Mouse (Mus musculus) midbrain, embryonic 14.5 days (tissue): ENCODE results near the gene Tbc1d15. TPM values are rescaled to one million over a fixed set of nuclear protein-coding genes. Genes with fewer than 3 reads are reported as not detected.

Experiments used
- ATAC-seq: fragments of 200-750 bp; cut with Nextera tagmentation; 2 replicates; pipeline ENCODE4 v1.8.0; 2017; ENCODE audit warnings: moderate number of reproducible peaks, moderate library complexity; ENCODE audit not compliant: low FRiP score, low TSS enrichment
- DNase-seq: peaks from one replicate; pipeline ENCODE4 v3.0.0-alpha.2; 2015
- H3K27ac ChIP-seq: fragments of 300-500 bp; sonication (generic); replicated peaks from 2 replicates; pipeline ENCODE4 v1.5.1; 2014; ENCODE audit warnings: mild to moderate bottlenecking, low read depth, low read length, moderate library complexity
- H3K27me3 ChIP-seq: fragments of 300-500 bp; sonication (generic); 2 replicates; pipeline ENCODE4 v1.6.1; 2014; ENCODE audit warnings: low read length, control low read depth, mixed read lengths; ENCODE audit not compliant: control insufficient read depth, insufficient read depth
- H3K36me3 ChIP-seq: fragments of 300-500 bp; sonication (generic); 2 replicates; pipeline ENCODE4 v1.6.1; 2014; ENCODE audit warnings: low read length, control low read depth; ENCODE audit not compliant: control insufficient read depth, insufficient read depth
- H3K4me1 ChIP-seq: fragments of 300-500 bp; sonication (generic); 2 replicates; pipeline ENCODE4 v1.6.1; 2014; ENCODE audit warnings: mild to moderate bottlenecking, antibody characterized with exemption, low read length, control low read depth; ENCODE audit not compliant: control insufficient read depth, insufficient read depth
- H3K4me2 ChIP-seq: fragments of 300-500 bp; sonication (generic); 2 replicates; pipeline ENCODE4 v1.6.1; 2014; ENCODE audit warnings: mild to moderate bottlenecking, low read length, moderate library complexity
- H3K4me3 ChIP-seq: fragments of 300-500 bp; sonication (generic); replicated peaks from 2 replicates; pipeline ENCODE4 v1.5.1; 2014; ENCODE audit warnings: low read depth, low read length
- H3K9ac ChIP-seq: fragments of 300-500 bp; sonication (generic); replicated peaks from 2 replicates; pipeline ENCODE4 v1.6.1; 2014; ENCODE audit warnings: mild to moderate bottlenecking, low read length, moderate library complexity
- H3K9me3 ChIP-seq: fragments of 300-500 bp; sonication (generic); 2 replicates; pipeline ENCODE4 v1.6.1; 2016; ENCODE audit warnings: low read length, control low read depth, mixed read lengths; ENCODE audit not compliant: control insufficient read depth
- WGBS: fragments of 180-500 bp; shearing (Covaris S2); extraction: QIAGEN DNeasy Blood & Tissue Kit; methylation state at CpG from one replicate; pipeline ENCODE4 v1.1.7; 2014; 5-methylcytosine and 5-hydroxymethylcytosine counted together
- polyA plus RNA-seq: library from polyadenylated mRNA; unstranded; fragments of >200 nt; fragmentation: Nextera tagmentation; extraction: Ambion mirVana; gene quantifications from 2 replicates; pipeline ENCODE4 v1.2.1, GENCODE M21; 2014

Tbc1d15 gene
- 34.0 and 49.4 TPM in 2 replicates for polyA plus RNA-seq

- ATAC-seq (peak; percentile 98), DNase-seq (peak; percentile 100)
- Histone ChIP-seq H3K9me3 (no peaks in the 10 kb centered on the region), H3K9ac (peak within 1 kb of the TSS; percentile 83), H3K36me3 (no peaks in the 10 kb centered on the region), H3K27ac (0 out of 2 replicates have a peak within 1 kb of the TSS, but pooled peaks have one; percentile 26), H3K4me3 (peak within 1 kb of the TSS; percentile 98), H3K4me1 (peaks cover 16% of the 10 kb centered on the region), H3K27me3 (no peaks in the 10 kb centered on the region), H3K4me2 (peak within 1 kb of the TSS; percentile 66)
- WGBS, result under 1% methylated on average over 67 of the region's 67 CpGs
Observed at GRCm38 (mm10) chr10:115251088-115251934, at the start of gene Tbc1d15. Gene Tbc1d15 (minus strand): TSS chr10:115251467.

- 94% methylated on average over 4 of the region's 4 CpGs for WGBS
- no peak overlapping the region for H3K4me2 ChIP-seq
- H3K4me3 ChIP-seq, result no peak overlapping the region
- no peak overlapping the region for H3K27ac ChIP-seq
- H3K36me3 ChIP-seq, result peaks cover 59% of the 10 kb centered on the region
- DNase-seq (no peak), ATAC-seq (no peak)
- H3K27me3 ChIP-seq, result no peaks in the 10 kb centered on the region
- H3K9me3 ChIP-seq, result no peaks in the 10 kb centered on the region
- no peak overlapping the region for H3K9ac ChIP-seq
- H3K4me1 ChIP-seq, result no peaks in the 10 kb centered on the region
Observed at GRCm38 (mm10) chr10:115298683-115299082, 47.4 kb upstream of the Tbc1d15 start.

GRCm38 (mm10) chr10:115297582-115297981 lies 46.3 kb upstream of the Tbc1d15 start:
- no peaks in the 10 kb centered on the region for H3K9me3 ChIP-seq
- H3K36me3 ChIP-seq, result peaks cover 70% of the 10 kb centered on the region
- H3K4me3 ChIP-seq, result no peak overlapping the region
- H3K4me2 ChIP-seq, result no peak overlapping the region
- H3K27me3 ChIP-seq, result no peaks in the 10 kb centered on the region
- H3K27ac ChIP-seq, result no peak overlapping the region
- no peak for ATAC-seq
- 89% methylated on average over 5 of the region's 5 CpGs for WGBS
- no peak overlapping the region for H3K9ac ChIP-seq
- no peak for DNase-seq
- H3K4me1 ChIP-seq, result no peaks in the 10 kb centered on the region

- Histone ChIP-seq H3K9ac (no peak overlapping the region), H3K27ac (no peak overlapping the region), H3K36me3 (peaks cover 75% of the 10 kb centered on the region), H3K9me3 (no peaks in the 10 kb centered on the region), H3K4me3 (no peak overlapping the region), H3K4me1 (no peaks in the 10 kb centered on the region), H3K27me3 (no peaks in the 10 kb centered on the region), H3K4me2 (no peak overlapping the region)
- DNase-seq (peak; percentile 25), ATAC-seq (no peak)
- WGBS, result 91% methylated on average over 9 of the region's 9 CpGs
Observed at GRCm38 (mm10) chr10:115296401-115296935, 45.2 kb upstream of the Tbc1d15 start.

- WGBS, result 95% methylated on average over 3 of the region's 3 CpGs
- Histone ChIP-seq H3K4me1 (no peaks in the 10 kb centered on the region), H3K36me3 (peaks cover 74% of the 10 kb centered on the region), H3K27me3 (no peaks in the 10 kb centered on the region), H3K9ac (no peak overlapping the region), H3K4me2 (no peak overlapping the region), H3K4me3 (no peak overlapping the region), H3K27ac (no peak overlapping the region), H3K9me3 (no peaks in the 10 kb centered on the region)
- no peak for DNase-seq
- ATAC-seq, result no peak
Observed at GRCm38 (mm10) chr10:115295162-115295561, 43.9 kb upstream of the Tbc1d15 start.

- 78% methylated on average over 7 of the region's 7 CpGs for WGBS
- H3K27ac ChIP-seq, result no peak overlapping the region
- H3K4me2 ChIP-seq, result no peak overlapping the region
- peaks cover 70% of the 10 kb centered on the region for H3K36me3 ChIP-seq
- H3K27me3 ChIP-seq, result no peaks in the 10 kb centered on the region
- H3K9me3 ChIP-seq, result no peaks in the 10 kb centered on the region
- ATAC-seq, result no peak
- DNase-seq, result no peak
- no peak overlapping the region for H3K9ac ChIP-seq
- H3K4me1 ChIP-seq, result no peaks in the 10 kb centered on the region
- H3K4me3 ChIP-seq, result no peak overlapping the region
Observed at GRCm38 (mm10) chr10:115294715-115295114, 43.4 kb upstream of the Tbc1d15 start.

- ATAC-seq, result no peak
- Histone ChIP-seq H3K4me2 (no peak overlapping the region), H3K9ac (no peak overlapping the region), H3K36me3 (peaks cover 69% of the 10 kb centered on the region), H3K27ac (no peak overlapping the region), H3K9me3 (no peaks in the 10 kb centered on the region), H3K27me3 (no peaks in the 10 kb centered on the region), H3K4me3 (no peak overlapping the region), H3K4me1 (no peaks in the 10 kb centered on the region)
- no peak for DNase-seq
- WGBS, result 93% methylated on average over 7 of the region's 7 CpGs
Observed at GRCm38 (mm10) chr10:115293946-115294345, 42.7 kb upstream of the Tbc1d15 start.

GRCm38 (mm10) chr10:115290671-115291070 lies 39.4 kb upstream of the Tbc1d15 start:
- Histone ChIP-seq H3K36me3 (peaks cover 70% of the 10 kb centered on the region), H3K9me3 (no peaks in the 10 kb centered on the region), H3K9ac (no peak overlapping the region), H3K4me2 (no peak overlapping the region), H3K4me1 (no peaks in the 10 kb centered on the region), H3K27me3 (no peaks in the 10 kb centered on the region), H3K27ac (no peak overlapping the region), H3K4me3 (no peak overlapping the region)
- ATAC-seq (no peak), DNase-seq (no peak)
- WGBS, result 96% methylated on average over 9 of the region's 9 CpGs

- Histone ChIP-seq H3K27me3 (no peaks in the 10 kb centered on the region), H3K4me1 (no peaks in the 10 kb centered on the region), H3K4me2 (no peak overlapping the region), H3K4me3 (no peak overlapping the region), H3K9me3 (no peaks in the 10 kb centered on the region), H3K36me3 (peaks cover 57% of the 10 kb centered on the region), H3K9ac (no peak overlapping the region), H3K27ac (no peak overlapping the region)
- 90% methylated on average over 8 of the region's 8 CpGs for WGBS
- ATAC-seq, result no peak
- no peak for DNase-seq
Observed at GRCm38 (mm10) chr10:115288856-115289255, 37.6 kb upstream of the Tbc1d15 start.
